Mouse (Mus musculus) adrenal gland, adult 18-20 months (tissue): ENCODE data around the gene Akirin2. TPM values are rescaled to one million over a fixed set of nuclear protein-coding genes. Genes with fewer than 3 reads are reported as not detected.

ENCODE experiments used
- DNase-seq, 2 experiments: peaks; one replicate each; pipeline ENCODE4 v3.0.0; 2021 to 2022; ENCODE audit warnings: low spot score in 2 of 2
- total RNA-seq, 2 experiments: library from RNA; stranded (reverse); gene quantifications; 1 replicate in 1 of 2; 2 replicates in 1 of 2; pipeline ENCODE4 v1.2.3; 2021

The Akirin2 gene
- total RNA-seq, 2 experiments from 2014 or later = 67.5 to 76.6 TPM

GRCm38 (mm10) chr4:34582476-34582875, 31.7 kb downstream of the Akirin2 start:
- DNase-seq = no peak

- no peak for DNase-seq
These were observed 32.7 kb downstream of the Akirin2 start for GRCm38 (mm10) chr4:34583427-34583826.

GRCm38 (mm10) chr4:34584871-34585607, 34.3 kb downstream of the Akirin2 start:
- no peak for DNase-seq

GRCm38 (mm10) chr4:34603123-34603522, 52.4 kb downstream of the Akirin2 start:
- no peak for DNase-seq

GRCm38 (mm10) chr4:34606658-34607057, 55.9 kb downstream of the Akirin2 start:
- DNase-seq = no peak

- DNase-seq = no peak
These were observed 62.9 kb downstream of the Akirin2 start for GRCm38 (mm10) chr4:34613571-34614145.

- DNase-seq = peak; percentile 92 to 93
These were observed 63.9 kb downstream of the Akirin2 start, which contains the start of the genes Orc3 and Rars2 for GRCm38 (mm10) chr4:34614630-34615094. Gene Orc3 (minus strand): TSS chr4:34614944. Gene Rars2 (plus strand): TSS chr4:34614957.

GRCm38 (mm10) chr4:34615303-34615702, 64.6 kb downstream of the Akirin2 start:
- no peak for DNase-seq

GRCm38 (mm10) chr4:34616146-34616545, 65.4 kb downstream of the Akirin2 start:
- DNase-seq = no peak

Other genes with a start within 250 kb of the Akirin2 start
- 10 to 100 TPM; 48.4 to 48.9 TPM for gene Orc3, start 64.0 kb downstream of the Akirin2 start, total RNA-seq
- 10 to 100 TPM; 31.7 to 31.9 TPM for gene Rars2, start 64.0 kb downstream of the Akirin2 start, total RNA-seq
- gene Slc35a1, start 136.5 kb downstream of the Akirin2 start, total RNA-seq = 10 to 100 TPM; 34.8 to 39.7 TPM
- gene Cfap206, start 179.3 kb downstream of the Akirin2 start, total RNA-seq = under 1 TPM; 0.30 to 0.58 TPM
- not detected for gene Gm136, start 205.3 kb downstream of the Akirin2 start, total RNA-seq
- 10 to 100 TPM; 15.8 to 19.9 TPM for gene Smim8, start 227.5 kb downstream of the Akirin2 start, total RNA-seq